Mouse (Mus musculus): ENCODE results near the gene Irf3. TPM values are rescaled to one million over a fixed set of nuclear protein-coding genes. Genes with fewer than 3 reads are reported as not detected.

Gene Irf3
- polyA plus RNA-seq, 1 experiment from 2014 or later, result 60.9 TPM

DNA sequence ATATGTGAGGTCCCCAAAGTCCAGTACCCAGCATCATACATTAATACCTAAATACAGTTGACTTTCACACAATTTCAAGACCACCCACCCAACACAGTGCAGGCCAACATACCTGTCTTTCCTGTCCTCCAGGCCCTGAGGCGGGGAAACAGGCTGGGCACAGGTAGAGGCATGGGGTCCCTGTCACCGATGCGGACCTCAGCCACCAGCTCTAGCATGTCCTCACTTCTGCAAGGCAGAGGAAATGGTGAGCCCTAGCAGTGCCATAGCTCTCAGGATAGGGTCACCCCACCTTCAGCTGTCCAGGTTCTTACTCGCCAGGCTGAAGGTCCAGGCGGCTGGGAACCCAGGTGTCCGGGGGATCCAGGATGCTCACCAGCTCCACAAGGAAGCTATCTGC is 14.6 kb downstream of the Irf3 start:
- no peak for ATAC-seq (ENCODE audit: insufficient number of reproducible peaks, insufficient read depth, low FRiP score, low read depth)
- Histone ChIP-seq H3K4me2 (ENCODE audit: low read length) (no peak overlapping the region), H3K36me3 (ENCODE audit: control insufficient read depth, insufficient read depth, low read length) (peaks cover 70% of the 10 kb centered on the region), H3K4me1 (ENCODE audit: control insufficient read depth in 2 of 2, insufficient read depth in 2 of 2, low read length in 2 of 2) (peaks cover 0 to 8% of the 10 kb centered on the region in 2 experiments; a peak in 1 of 4 replicates), H3K9me3 (ENCODE audit: control insufficient read depth, low read length) (no peaks in the 10 kb centered on the region), H3K27ac (replicated peaks in 1 of 2; ENCODE audit: control insufficient read depth in 1 of 2, insufficient read depth in 1 of 2, low read depth in 2 of 2, low read length in 2 of 2) (no peak overlapping the region), H3K4me3 (ENCODE audit: control insufficient read depth in 1 of 2, insufficient read depth in 1 of 2, low read depth in 1 of 2, low read length in 2 of 2) (no peak overlapping the region), H3K9ac (ENCODE audit: low read length) (no peak overlapping the region), H3K27me3 (ENCODE audit: control insufficient read depth, insufficient read depth, low read length) (no peaks in the 10 kb centered on the region)
- WGBS, result 89% methylated on average over 6 of the region's 6 CpGs

GRCm38 (mm10) chr7:45012824-45013223 is 15.4 kb downstream of the Irf3 start:
- Histone ChIP-seq H3K36me3 (ENCODE audit: control insufficient read depth, insufficient read depth, low read length) (peaks cover 62% of the 10 kb centered on the region), H3K4me1 (ENCODE audit: control insufficient read depth in 2 of 2, insufficient read depth in 2 of 2, low read length in 2 of 2) (peaks cover 0 to 8% of the 10 kb centered on the region in 2 experiments; a peak in 1 of 4 replicates)

DNA sequence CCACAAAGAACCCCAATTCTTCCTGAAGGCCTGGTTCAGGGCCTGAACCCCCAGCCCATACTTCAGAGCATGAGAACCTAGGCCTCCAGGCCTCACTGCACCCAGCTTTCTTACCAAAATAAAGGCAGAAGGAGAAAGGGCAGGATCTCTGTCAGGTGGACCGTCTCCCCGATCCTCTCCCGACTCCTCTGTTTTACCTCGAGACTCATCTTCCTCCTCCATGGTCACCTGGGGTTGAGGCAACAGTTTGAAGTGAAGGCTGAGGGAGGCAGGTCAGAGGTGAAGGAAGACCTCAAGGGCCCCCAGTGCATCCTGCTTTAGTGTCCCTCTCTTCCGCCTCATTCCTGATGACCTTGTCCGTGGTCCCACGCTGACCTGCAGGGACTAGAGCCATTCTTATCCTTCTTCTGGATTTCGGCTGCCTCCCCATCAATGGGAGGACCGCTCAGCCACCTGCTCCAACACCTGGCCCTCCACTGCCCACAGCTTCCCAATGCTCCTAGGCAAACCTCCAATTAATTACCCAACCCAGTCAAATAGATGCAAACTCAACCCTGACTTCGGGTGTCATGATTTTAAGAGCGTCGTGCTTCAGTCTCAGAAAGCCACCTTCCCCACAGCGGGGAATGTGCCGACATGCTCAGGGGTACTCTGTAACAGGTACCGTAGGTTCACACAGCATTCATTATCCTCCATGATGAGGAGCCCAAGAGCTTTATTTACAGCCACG is 16.1 kb downstream of the Irf3 start:
- H3K4me3 ChIP-seq (ENCODE audit: control insufficient read depth in 1 of 2, insufficient read depth in 1 of 2, low read depth in 1 of 2, low read length in 2 of 2), result no peak overlapping the region
- no peak overlapping the region for H3K27ac ChIP-seq (replicated peaks in 1 of 2; ENCODE audit: control insufficient read depth in 1 of 2, insufficient read depth in 1 of 2, low read depth in 2 of 2, low read length in 2 of 2)
- no peak overlapping the region for H3K4me2 ChIP-seq (ENCODE audit: low read length)
- 92% methylated on average over 16 of the region's 16 CpGs for WGBS
- no peaks in the 10 kb centered on the region for H3K27me3 ChIP-seq (ENCODE audit: control insufficient read depth, insufficient read depth, low read length)
- no peak overlapping the region for H3K9ac ChIP-seq (ENCODE audit: low read length)
- no peak for ATAC-seq (ENCODE audit: insufficient number of reproducible peaks, insufficient read depth, low FRiP score, low read depth)
- peaks cover 0 to 11% of the 10 kb centered on the region in 2 experiments; a peak in 2 of 4 replicates for H3K4me1 ChIP-seq (ENCODE audit: control insufficient read depth in 2 of 2, insufficient read depth in 2 of 2, low read length in 2 of 2)
- H3K36me3 ChIP-seq (ENCODE audit: control insufficient read depth, insufficient read depth, low read length), result peaks cover 55% of the 10 kb centered on the region
- H3K9me3 ChIP-seq (ENCODE audit: control insufficient read depth, low read length), result no peaks in the 10 kb centered on the region

More at GRCm38 (mm10) chr7:45012824-45013223, 15.4 kb downstream of the Irf3 start:
- Histone ChIP-seq H3K4me3 (ENCODE audit: control insufficient read depth in 1 of 2, insufficient read depth in 1 of 2, low read depth in 1 of 2, low read length in 2 of 2) (no peak overlapping the region), H3K27me3 (ENCODE audit: control insufficient read depth, insufficient read depth, low read length) (no peaks in the 10 kb centered on the region), H3K9ac (ENCODE audit: low read length) (no peak overlapping the region), H3K9me3 (ENCODE audit: control insufficient read depth, low read length) (no peaks in the 10 kb centered on the region), H3K4me2 (ENCODE audit: low read length) (no peak overlapping the region), H3K27ac (replicated peaks in 1 of 2; ENCODE audit: control insufficient read depth in 1 of 2, insufficient read depth in 1 of 2, low read depth in 2 of 2, low read length in 2 of 2) (no peak overlapping the region)
- 74% methylated on average over 4 of the region's 4 CpGs for WGBS
- no peak for ATAC-seq (ENCODE audit: insufficient number of reproducible peaks, insufficient read depth, low FRiP score, low read depth)

DNA sequence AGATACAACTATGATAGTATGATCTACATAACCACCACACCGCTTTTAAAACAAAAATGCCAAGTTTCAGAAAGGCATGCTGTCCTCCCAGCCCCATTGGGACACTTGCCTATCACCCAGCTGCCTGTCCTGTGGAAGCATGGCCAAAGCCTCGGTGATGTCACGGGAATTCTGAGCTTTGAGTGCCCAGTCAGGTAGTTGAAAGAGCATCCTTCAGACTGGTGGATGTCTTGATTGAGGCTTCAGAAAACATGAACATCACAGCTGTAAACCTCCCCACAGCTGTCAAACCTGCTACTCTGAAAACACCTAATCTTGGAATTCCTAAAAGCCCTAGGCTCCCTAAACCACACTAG is 16.6 kb downstream of the Irf3 start:
- Histone ChIP-seq H3K36me3 (ENCODE audit: control insufficient read depth, insufficient read depth, low read length) (peaks cover 51% of the 10 kb centered on the region), H3K9me3 (ENCODE audit: control insufficient read depth, low read length) (no peaks in the 10 kb centered on the region)

DNA sequence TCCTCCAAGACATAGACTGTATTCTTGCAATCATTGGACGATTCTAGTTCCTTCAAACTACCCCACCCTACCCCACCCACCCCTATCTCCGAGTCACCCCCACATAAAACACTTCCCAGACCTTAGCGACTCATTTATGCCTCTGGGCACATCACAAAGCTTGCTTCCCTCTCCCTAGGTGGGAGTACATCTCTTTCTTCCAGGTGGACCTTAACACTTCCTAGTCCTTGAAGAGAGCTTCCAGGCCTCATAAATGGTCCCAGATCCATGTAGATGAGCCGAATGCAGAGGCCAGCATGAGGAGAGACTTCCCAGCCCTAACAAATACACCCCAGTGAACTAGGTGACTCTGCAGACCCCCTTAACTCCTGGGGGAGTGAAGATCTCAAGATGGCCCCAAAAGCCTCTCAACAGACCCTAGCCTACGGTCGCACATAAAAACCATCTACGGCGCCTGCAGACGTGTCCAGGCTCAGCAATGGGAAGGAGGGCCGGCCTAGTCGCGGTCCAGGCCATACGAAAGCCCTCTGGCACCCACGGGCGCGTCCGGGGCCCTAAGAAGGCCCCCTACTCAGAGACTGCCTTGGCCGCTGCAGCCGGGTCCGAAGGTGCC is 18.0 kb downstream of the Irf3 start:
- Histone ChIP-seq H3K9me3 (ENCODE audit: control insufficient read depth, low read length) (no peaks in the 10 kb centered on the region), H3K4me2 (ENCODE audit: low read length) (peak overlapping the region; percentile 66), H3K36me3 (ENCODE audit: control insufficient read depth, insufficient read depth, low read length) (peaks cover 38% of the 10 kb centered on the region), H3K4me1 (ENCODE audit: control insufficient read depth in 2 of 2, insufficient read depth in 2 of 2, low read length in 2 of 2) (peaks cover 6 to 16% of the 10 kb centered on the region in 2 experiments; a peak in 3 of 4 replicates), H3K9ac (ENCODE audit: low read length) (peak overlapping the region; percentile 97), H3K27me3 (ENCODE audit: control insufficient read depth, insufficient read depth, low read length) (no peaks in the 10 kb centered on the region), H3K27ac (replicated peaks in 1 of 2; ENCODE audit: control insufficient read depth in 1 of 2, insufficient read depth in 1 of 2, low read depth in 2 of 2, low read length in 2 of 2) (peak overlapping the region; percentile 61 to 100), H3K4me3 (ENCODE audit: control insufficient read depth in 1 of 2, insufficient read depth in 1 of 2, low read depth in 1 of 2, low read length in 2 of 2) (peak overlapping the region; percentile 69 to 88)
- no peak for ATAC-seq (ENCODE audit: insufficient number of reproducible peaks, insufficient read depth, low FRiP score, low read depth)
- 1% methylated on average over 17 of the region's 20 CpGs for WGBS

More for the DNA sequence above, 16.6 kb downstream of the Irf3 start:
- no peak overlapping the region for H3K4me3 ChIP-seq (ENCODE audit: control insufficient read depth in 1 of 2, insufficient read depth in 1 of 2, low read depth in 1 of 2, low read length in 2 of 2)
- no peak overlapping the region for H3K27ac ChIP-seq (replicated peaks in 1 of 2; ENCODE audit: control insufficient read depth in 1 of 2, insufficient read depth in 1 of 2, low read depth in 2 of 2, low read length in 2 of 2)
- no peak for ATAC-seq (ENCODE audit: insufficient number of reproducible peaks, insufficient read depth, low FRiP score, low read depth)
- 89% methylated on average over 3 of the region's 3 CpGs for WGBS
- H3K4me2 ChIP-seq (ENCODE audit: low read length), result no peak overlapping the region
- H3K9ac ChIP-seq (ENCODE audit: low read length), result no peak overlapping the region
- peaks cover 3 to 16% of the 10 kb centered on the region in 2 experiments; a peak in 3 of 4 replicates for H3K4me1 ChIP-seq (ENCODE audit: control insufficient read depth in 2 of 2, insufficient read depth in 2 of 2, low read length in 2 of 2)
- no peaks in the 10 kb centered on the region for H3K27me3 ChIP-seq (ENCODE audit: control insufficient read depth, insufficient read depth, low read length)

- H3K4me3 ChIP-seq (ENCODE audit: control insufficient read depth in 1 of 2, insufficient read depth in 1 of 2, low read depth in 1 of 2, low read length in 2 of 2), result peak within 1 kb of the TSS; percentile 69 to 88
- peak within 1 kb of the TSS; percentile 82 for H3K4me2 ChIP-seq (ENCODE audit: low read length)
- WGBS, result 1% methylated on average over 69 of the region's 69 CpGs
- H3K36me3 ChIP-seq (ENCODE audit: control insufficient read depth, insufficient read depth, low read length), result peaks cover 36% of the 10 kb centered on the region
- H3K4me1 ChIP-seq (ENCODE audit: control insufficient read depth in 2 of 2, insufficient read depth in 2 of 2, low read length in 2 of 2), result peaks cover 6 to 16% of the 10 kb centered on the region in 2 experiments; a peak in 3 of 4 replicates
- peak within 1 kb of the TSS; percentile 97 for H3K9ac ChIP-seq (ENCODE audit: low read length)
- H3K9me3 ChIP-seq (ENCODE audit: control insufficient read depth, low read length), result no peaks in the 10 kb centered on the region
- H3K27me3 ChIP-seq (ENCODE audit: control insufficient read depth, insufficient read depth, low read length), result no peaks in the 10 kb centered on the region
- ATAC-seq (ENCODE audit: insufficient number of reproducible peaks, insufficient read depth, low FRiP score, low read depth), result peak; percentile 87
- H3K27ac ChIP-seq (replicated peaks in 1 of 2; ENCODE audit: control insufficient read depth in 1 of 2, insufficient read depth in 1 of 2, low read depth in 2 of 2, low read length in 2 of 2), result peak within 1 kb of the TSS; percentile 99 to 100
Measured at GRCm38 (mm10) chr7:45015957-45016612, 18.6 kb downstream of the Irf3 start, which contains the start of gene Scaf1. Gene Scaf1 (minus strand): TSS chr7:45016363.

DNA sequence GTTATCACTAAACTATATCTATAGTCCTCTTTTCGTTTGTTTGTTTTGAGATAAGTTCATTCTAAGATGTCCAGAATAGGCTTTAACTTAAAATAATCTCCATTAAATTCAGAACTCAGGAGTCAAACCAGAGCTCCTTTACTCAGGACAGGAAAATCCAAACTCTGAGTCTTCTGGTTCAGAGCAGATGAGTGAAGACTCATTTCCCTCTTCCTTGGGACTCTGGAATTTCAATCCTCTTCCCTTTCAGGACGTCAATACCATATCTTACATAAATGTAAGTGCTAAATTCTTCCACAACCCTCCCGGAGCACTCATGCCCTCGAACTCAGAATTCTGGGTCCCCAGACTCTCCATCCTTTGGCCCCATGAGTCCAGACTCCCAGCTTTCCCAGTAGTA is 19.3 kb downstream of the Irf3 start:
- peak overlapping the region; percentile 99 to 100 for H3K27ac ChIP-seq (replicated peaks in 1 of 2; ENCODE audit: control insufficient read depth in 1 of 2, insufficient read depth in 1 of 2, low read depth in 2 of 2, low read length in 2 of 2)
- H3K36me3 ChIP-seq (ENCODE audit: control insufficient read depth, insufficient read depth, low read length), result peaks cover 36% of the 10 kb centered on the region
- H3K27me3 ChIP-seq (ENCODE audit: control insufficient read depth, insufficient read depth, low read length), result no peaks in the 10 kb centered on the region
- H3K4me2 ChIP-seq (ENCODE audit: low read length), result peak overlapping the region; percentile 82
- WGBS, result under 1% methylated on average over 4 of the region's 4 CpGs
- H3K9me3 ChIP-seq (ENCODE audit: control insufficient read depth, low read length), result no peaks in the 10 kb centered on the region
- peaks cover 6 to 16% of the 10 kb centered on the region in 2 experiments; a peak in 3 of 4 replicates for H3K4me1 ChIP-seq (ENCODE audit: control insufficient read depth in 2 of 2, insufficient read depth in 2 of 2, low read length in 2 of 2)
- no peak for ATAC-seq (ENCODE audit: insufficient number of reproducible peaks, insufficient read depth, low FRiP score, low read depth)
- H3K9ac ChIP-seq (ENCODE audit: low read length), result peak overlapping the region; percentile 80
- peak overlapping the region; percentile 50 to 88 for H3K4me3 ChIP-seq (ENCODE audit: control insufficient read depth in 1 of 2, insufficient read depth in 1 of 2, low read depth in 1 of 2, low read length in 2 of 2)

All from heart, embryonic 14.5 days (tissue).